Mouse (Mus musculus) cerebellum, postnatal 14 days (tissue): ENCODE results near the gene Cpt1b.

Experiments used
- DNase-seq, 2 experiments: peaks; one replicate each; pipeline ENCODE4 v3.0.0; 2021; ENCODE audit warnings: mixed read lengths in 2 of 2

The Cpt1b gene

GRCm38 (mm10) chr15:89378831-89379401 is 46.7 kb downstream of the Cpt1b start, which contains the start of gene Odf3b:
Odf3b (minus strand) TSS chr15:89379282.
- DNase-seq = peak; percentile 81 to 87

DNA sequence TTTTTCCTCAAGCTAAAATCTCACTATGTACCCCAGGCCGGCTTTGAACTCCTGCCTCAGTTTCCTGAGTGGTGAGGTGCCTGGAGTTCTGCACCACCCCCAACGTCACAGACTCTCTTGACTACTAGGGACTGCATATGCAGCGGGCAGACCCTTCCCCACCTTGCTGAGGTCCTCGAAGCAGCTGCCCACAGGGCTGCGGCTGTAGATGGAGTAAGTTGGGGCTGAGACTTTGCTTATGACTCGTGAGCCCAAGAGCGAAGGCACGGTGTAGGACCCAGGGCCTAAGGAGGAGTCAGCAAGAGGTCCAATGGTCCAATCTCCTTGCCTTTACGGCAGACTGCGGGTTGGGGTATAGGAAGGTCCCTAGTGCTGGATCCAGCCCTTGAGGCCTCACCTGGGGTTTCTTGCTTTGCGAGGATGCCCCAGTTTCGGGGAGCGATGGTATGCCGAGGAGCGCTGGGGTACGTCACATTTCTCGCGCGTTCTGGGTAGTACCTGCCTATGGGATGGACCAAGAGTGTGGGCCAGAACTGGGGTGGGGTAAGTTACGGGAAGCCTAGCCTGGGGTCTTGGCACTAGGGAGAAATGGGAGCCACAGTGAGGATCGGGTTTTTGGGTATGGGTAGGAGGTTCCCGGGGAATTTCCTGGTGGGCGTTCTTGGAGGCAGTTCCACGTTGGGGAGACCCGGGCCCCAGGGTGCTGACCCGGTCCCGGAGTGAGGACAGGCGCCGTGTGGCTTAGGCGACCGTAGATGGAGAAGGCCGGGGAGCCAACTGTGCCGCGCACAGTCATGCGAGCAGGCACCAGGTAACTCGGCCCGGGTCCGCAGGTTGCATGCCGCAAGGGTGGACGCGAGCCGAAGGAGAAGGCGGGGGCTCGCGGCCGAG is 47.5 kb downstream of the Cpt1b start:
- no peak for DNase-seq

GRCm38 (mm10) chr15:89377362-89377761 is 48.3 kb downstream of the Cpt1b start:
- peak in 1 of 2 experiments; percentile 15 for DNase-seq

GRCm38 (mm10) chr15:89376957-89377356 is 48.7 kb downstream of the Cpt1b start, which contains the start of gene Tymp:
Tymp (minus strand) TSS chr15:89377039.
- no peak for DNase-seq

DNA sequence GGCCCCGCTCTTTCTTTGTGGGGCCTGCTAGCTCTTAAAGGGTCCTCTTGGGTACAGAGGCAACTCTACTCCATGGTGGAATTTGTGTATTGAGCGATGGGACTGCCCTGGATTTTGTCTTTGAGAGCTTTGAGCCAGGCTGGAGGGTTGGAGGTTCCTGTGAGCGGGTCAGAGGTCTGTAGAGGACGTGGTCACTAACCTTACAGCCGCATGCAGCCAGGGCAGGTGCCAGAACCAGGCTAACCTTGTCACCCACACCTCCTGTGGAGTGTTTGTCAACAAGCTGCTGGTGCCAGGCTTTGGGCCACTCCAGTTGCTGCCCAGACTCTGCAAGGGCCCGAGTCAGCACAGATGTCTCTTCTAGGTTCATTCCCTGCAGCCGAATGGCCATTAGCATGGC is 49.6 kb downstream of the Cpt1b start:
- DNase-seq = no peak

- no peak for DNase-seq
Observed at GRCm38 (mm10) chr15:89374801-89375534, 50.7 kb downstream of the Cpt1b start.

DNA sequence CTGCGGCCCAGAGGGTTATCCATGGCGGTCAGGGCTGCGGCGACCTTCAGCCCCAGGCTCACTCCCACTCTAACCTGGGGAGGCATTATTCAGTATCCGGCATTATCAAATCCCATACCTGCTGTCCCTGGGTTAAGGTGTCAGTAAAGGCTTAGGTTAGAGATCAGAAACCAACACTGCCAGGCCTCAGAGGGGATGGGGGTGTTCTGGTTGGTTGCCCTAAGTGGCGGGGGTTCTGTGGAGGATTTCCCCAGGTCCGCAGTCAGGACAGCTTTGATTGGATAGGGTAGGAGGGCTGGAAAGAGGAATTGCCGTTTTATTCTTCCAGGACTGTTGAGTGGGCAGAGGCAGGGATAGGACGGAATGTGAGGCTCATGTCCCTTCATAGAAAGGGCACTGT is 51.3 kb downstream of the Cpt1b start:
- no peak for DNase-seq

GRCm38 (mm10) chr15:89373762-89374248 is 51.9 kb downstream of the Cpt1b start, which contains the start of gene Sco2:
Sco2 (minus strand) TSS chr15:89373846.
- peak; percentile 98 to 99 for DNase-seq

DNA sequence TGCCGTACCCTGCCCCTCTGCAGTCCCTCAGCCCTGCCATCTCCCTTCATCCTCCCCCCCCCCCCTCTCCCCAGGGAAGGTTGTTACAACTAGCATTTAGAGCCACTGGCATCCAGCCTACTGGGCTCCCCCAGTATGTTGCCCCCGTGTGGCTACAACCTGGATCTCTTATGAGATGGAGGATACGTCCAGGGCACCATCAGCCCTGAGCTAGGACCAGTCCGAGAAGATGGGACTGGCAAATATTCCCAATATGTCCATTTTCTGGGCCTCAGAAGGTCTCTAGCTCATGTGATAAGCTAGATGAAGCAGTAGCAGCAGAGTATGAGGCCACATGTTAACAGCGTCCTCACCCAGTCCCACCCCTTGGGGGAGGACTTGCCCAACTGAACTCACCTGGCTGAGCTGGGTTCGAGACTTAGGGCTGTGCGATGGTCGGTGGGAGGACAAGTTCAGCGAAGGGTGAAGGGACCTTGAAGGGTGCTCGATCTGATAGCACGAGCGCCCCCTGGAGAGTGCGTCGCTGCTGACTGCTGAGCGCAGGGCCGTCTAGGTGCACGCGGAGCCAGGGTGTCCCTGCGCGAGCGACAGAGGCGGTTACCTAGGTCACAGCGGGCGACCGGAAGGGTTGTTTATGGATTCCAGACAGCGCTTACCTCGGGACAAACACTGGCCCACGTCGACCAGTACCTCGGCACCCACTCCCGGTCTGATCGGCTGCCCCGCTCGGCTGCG is 52.5 kb downstream of the Cpt1b start:
- peak; percentile 86 to 87 for DNase-seq

GRCm38 (mm10) chr15:89372536-89372935 is 53.1 kb downstream of the Cpt1b start:
- peak in 1 of 2 experiments; percentile 24 for DNase-seq

DNA sequence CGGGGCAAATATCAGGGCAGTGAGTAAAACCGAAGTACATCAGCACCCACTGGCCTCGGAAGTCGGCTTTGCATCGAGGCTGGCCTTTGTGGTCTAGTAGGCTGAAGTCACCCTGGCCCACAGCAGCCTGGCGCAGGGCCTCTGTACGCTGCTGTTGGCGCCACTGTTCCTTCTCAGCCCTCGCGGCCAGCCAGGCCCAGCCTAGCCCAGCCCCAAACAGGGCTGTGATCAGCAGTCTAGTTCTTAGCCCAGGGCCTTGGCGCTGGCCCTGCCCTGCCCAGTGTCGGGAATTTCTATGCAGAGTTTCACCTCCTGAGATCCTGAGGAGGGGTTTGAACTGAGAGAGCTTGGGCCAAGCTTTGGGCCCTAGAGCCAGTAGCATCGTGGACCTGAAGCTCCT is 53.6 kb downstream of the Cpt1b start:
- DNase-seq = peak in 1 of 2 experiments; percentile 19
